Mouse (Mus musculus): Measurements from ENCODE around the gene Ifne.
A peak's percentile ranks its signal among the peaks of the same experiment; 100 is the strongest.

The Ifne gene

GRCm38 (mm10) chr4:88880101-88880500 lies at the start of gene Ifne:
TSS of gene Ifne (minus strand) at chr4:88880201.
- DNase-seq = no peak

GRCm38 (mm10) chr4:88928341-88929102 lies 48.5 kb upstream of the Ifne start:
- DNase-seq = peak in 1 of 2 experiments; percentile 4

DNA sequence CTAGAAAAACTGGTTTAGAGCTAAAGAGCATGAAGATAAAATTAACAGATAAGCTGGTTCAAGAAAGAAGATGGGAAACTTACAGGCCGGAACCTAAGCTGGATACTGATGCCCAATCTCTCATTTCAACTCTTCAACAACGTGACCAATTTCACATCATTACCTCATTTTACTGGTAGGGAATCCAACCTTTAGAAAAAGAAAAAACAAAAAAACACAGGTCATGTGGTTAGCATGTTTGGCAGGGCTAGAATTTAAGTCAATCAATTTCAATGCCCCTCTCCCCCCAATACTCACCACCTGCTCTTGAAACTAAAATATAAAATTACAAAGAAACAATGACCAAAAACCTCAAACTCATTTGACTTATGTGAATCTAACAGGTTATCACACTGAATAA lies 47.8 kb upstream of the Ifne start:
- no peak for DNase-seq

- peak in 1 of 2 experiments; percentile 8 for DNase-seq
Observed at GRCm38 (mm10) chr4:88926637-88927036, 46.6 kb upstream of the Ifne start.

DNA sequence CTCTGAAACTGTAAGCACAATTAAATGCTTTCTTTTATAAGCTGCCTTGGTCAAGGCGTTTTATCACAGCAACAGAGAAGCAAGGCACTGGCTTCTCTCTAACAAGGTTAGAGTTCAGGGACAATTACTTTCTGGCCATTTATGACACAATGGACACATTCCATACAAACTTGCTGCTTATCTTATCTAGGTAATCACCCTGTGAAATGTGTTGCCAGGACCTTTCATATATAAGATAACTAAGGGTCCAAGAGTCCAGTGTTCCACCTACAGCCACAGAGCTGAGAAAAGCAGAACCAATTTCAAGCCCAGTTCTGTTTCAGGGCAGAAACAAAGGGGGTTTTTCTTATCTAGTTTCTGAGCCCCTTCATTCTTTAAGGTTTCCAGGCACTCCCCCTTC lies 46.1 kb upstream of the Ifne start:
- DNase-seq = no peak

- no peak for DNase-seq
Observed at GRCm38 (mm10) chr4:88925456-88925855, 45.5 kb upstream of the Ifne start.

DNA sequence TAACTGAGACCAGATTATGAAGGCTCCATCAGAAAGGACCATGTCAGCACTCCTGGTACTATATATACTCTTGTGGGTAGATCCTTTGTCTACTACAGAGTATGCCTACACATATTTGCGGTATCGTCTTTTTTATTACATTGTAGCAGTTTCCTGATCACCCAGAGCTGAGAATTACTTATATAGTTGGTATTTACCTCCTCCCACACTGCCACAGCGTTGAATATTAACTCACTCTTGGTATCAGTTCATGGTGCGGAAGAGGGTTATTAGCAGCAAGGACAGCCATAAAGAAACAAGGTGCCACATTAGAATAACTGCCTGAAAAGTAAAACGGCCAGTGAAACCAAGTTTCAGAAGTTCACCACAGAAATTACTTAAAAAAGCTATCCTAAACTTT lies 41.3 kb upstream of the Ifne start:
- DNase-seq = no peak

- DNase-seq = no peak
Observed at GRCm38 (mm10) chr4:88917770-88918460, 37.9 kb upstream of the Ifne start.

GRCm38 (mm10) chr4:88916306-88916705 lies 36.3 kb upstream of the Ifne start:
- no peak for DNase-seq

GRCm38 (mm10) chr4:88913984-88914383 lies 34.0 kb upstream of the Ifne start:
- DNase-seq = no peak

- no peak for DNase-seq
Observed at GRCm38 (mm10) chr4:88912882-88913281, 32.9 kb upstream of the Ifne start.

DNA sequence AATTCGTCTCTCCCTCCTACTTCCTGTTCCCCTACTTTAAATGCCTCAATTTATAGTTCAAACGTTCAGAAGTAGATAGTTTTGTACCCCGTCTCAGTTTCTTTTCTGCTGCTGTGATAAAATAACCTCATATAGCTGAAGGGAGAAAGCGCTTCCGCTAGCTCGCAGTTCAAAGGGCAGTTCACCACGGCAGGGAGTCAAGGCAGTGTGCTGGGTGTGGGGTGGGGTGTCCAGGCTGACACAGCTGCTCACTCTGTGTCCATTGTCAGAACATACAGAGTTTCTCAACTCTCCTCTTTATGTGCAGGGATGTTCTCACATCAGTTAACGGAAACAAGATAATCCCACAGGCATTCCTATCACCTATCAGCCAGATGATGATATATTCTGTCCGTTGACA lies 32.2 kb upstream of the Ifne start:
- DNase-seq = no peak

DNA sequence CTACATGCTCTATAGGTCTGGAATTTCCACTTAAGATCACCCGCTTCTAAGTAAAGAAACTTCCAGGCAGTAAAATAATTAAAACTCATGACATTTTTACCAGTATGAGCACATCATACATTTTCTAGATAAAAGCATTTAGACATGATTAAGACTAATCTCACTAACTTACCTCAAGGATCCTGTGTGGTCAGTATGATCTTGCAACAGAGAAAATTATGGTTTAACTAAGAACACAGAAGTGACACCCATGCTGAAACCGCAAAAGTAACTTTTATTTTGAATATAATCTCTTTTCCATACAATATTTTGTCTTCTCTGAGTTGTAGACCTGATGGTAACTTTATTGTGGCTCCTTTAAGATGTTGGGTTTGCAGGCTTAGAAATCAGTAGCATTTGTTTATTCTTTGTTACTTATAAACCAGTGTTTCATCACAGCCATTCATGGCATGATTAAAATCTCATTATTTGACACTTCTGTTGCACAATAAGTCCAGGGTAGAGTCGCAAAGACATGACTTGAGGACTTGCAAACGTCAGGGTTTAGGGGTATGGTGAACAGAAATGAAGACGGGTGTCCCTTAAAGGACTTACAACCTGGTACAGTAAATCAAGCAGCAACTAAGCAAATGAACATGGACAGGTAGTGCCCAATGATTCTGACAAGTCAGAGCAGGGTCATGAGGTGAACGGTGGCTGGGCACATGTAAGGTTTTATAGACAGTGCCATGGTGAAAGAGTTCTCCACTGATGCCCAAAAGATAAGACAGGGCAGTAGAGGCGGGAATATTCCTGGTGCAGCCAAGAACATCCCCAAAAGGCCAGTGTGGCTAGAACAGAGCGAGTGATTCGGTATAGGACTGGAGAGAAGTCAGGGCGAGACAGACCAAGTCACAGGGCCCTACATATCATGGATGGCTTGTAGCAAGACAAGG lies 29.9 kb upstream of the Ifne start:
- DNase-seq = no peak

- DNase-seq = no peak
Observed at GRCm38 (mm10) chr4:88893201-88893754, 13.3 kb upstream of the Ifne start.

DNA sequence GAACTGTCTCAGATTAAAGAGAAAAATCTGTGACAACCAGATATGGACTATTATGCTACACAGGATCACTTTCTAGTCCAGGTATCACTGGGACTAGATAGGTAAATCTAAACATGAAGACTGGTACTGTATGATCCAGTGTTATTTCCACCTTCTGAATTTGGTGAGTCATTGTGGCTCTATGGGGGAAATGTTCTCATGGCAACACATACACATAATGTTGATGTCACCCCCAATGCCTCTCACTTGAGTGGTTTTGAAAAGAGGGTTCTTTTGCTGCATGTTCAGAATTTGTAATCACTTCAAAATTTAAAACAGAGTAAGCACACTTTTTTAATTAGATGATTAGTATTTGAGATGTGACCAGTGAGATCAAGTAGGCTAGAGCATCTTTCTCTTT lies 8.2 kb upstream of the Ifne start:
- no peak for DNase-seq

- peak in 1 of 2 experiments; percentile 32 for DNase-seq
Observed at GRCm38 (mm10) chr4:88878772-88879171, 1.2 kb downstream of the Ifne start.

DNA sequence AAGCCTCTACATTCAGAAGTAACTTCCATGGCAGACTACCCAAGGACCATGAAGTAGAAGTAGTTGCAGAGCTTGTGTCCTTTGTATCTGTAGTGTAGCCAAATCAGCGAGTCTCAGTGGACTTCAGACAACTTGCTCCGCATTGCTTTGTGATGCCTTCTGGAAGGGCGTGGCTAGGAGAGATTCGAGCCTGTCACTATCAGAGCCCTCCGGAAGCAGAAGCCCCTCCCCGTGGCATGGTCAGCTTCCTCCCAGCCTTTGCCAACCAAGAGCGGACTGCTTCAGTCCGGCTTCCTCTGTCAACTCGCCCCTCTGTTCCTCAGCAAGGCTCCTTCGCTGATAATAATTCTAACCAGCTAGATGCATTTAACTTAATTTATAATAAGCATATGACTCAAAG lies 1.8 kb downstream of the Ifne start:
- peak; percentile 25 to 31 for DNase-seq

- DNase-seq = no peak
Observed at GRCm38 (mm10) chr4:88876520-88876919, 3.5 kb downstream of the Ifne start.

- no peak for DNase-seq
Observed at GRCm38 (mm10) chr4:88875435-88876095, 4.4 kb downstream of the Ifne start.

DNA sequence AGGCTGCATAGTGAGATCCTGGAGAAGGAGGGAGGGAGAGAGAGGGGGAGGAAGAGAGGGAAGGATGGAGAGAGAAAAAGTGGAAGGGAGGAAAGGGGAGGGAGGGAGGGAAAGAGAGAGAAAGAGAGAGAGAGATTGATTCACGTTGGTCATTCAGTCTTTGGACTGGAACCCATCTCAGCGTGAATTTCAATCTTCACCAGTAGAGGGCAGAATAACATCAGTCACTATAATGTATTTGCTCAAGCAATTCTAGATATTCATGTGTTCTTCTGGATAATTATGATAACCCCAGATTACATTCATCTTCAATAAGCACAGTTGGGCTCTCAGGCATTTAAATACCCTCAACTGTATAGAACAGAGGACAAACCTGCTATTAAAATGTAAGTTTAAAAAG lies 7.3 kb downstream of the Ifne start:
- no peak for DNase-seq

- no peak for DNase-seq
Observed at GRCm38 (mm10) chr4:88867926-88868911, 11.8 kb downstream of the Ifne start.

All from kidney, adult 8-10 months (tissue).